Mouse (Mus musculus) midbrain, embryonic 14.5 days (tissue): ENCODE results near the gene Aif1. TPM values are rescaled to one million over a fixed set of nuclear protein-coding genes. Genes with fewer than 3 reads are reported as not detected.
A peak's percentile ranks its signal among the peaks of the same experiment; 100 is the strongest.

ENCODE experiments used
- ATAC-seq: fragments of 200-750 bp; cut with Nextera tagmentation; 2 replicates; pipeline ENCODE4 v1.8.0; 2017; ENCODE audit warnings: moderate number of reproducible peaks, moderate library complexity; ENCODE audit not compliant: low FRiP score, low TSS enrichment
- DNase-seq: peaks from one replicate; pipeline ENCODE4 v3.0.0-alpha.2; 2015
- H3K27ac ChIP-seq: fragments of 300-500 bp; sonication (generic); replicated peaks from 2 replicates; pipeline ENCODE4 v1.5.1; 2014; ENCODE audit warnings: mild to moderate bottlenecking, low read depth, low read length, moderate library complexity
- H3K27me3 ChIP-seq: fragments of 300-500 bp; sonication (generic); 2 replicates; pipeline ENCODE4 v1.6.1; 2014; ENCODE audit warnings: low read length, control low read depth, mixed read lengths; ENCODE audit not compliant: control insufficient read depth, insufficient read depth
- H3K36me3 ChIP-seq: fragments of 300-500 bp; sonication (generic); 2 replicates; pipeline ENCODE4 v1.6.1; 2014; ENCODE audit warnings: low read length, control low read depth; ENCODE audit not compliant: control insufficient read depth, insufficient read depth
- H3K4me1 ChIP-seq: fragments of 300-500 bp; sonication (generic); 2 replicates; pipeline ENCODE4 v1.6.1; 2014; ENCODE audit warnings: mild to moderate bottlenecking, antibody characterized with exemption, low read length, control low read depth; ENCODE audit not compliant: control insufficient read depth, insufficient read depth
- H3K4me2 ChIP-seq: fragments of 300-500 bp; sonication (generic); 2 replicates; pipeline ENCODE4 v1.6.1; 2014; ENCODE audit warnings: mild to moderate bottlenecking, low read length, moderate library complexity
- H3K4me3 ChIP-seq: fragments of 300-500 bp; sonication (generic); replicated peaks from 2 replicates; pipeline ENCODE4 v1.5.1; 2014; ENCODE audit warnings: low read depth, low read length
- H3K9ac ChIP-seq: fragments of 300-500 bp; sonication (generic); replicated peaks from 2 replicates; pipeline ENCODE4 v1.6.1; 2014; ENCODE audit warnings: mild to moderate bottlenecking, low read length, moderate library complexity
- H3K9me3 ChIP-seq: fragments of 300-500 bp; sonication (generic); 2 replicates; pipeline ENCODE4 v1.6.1; 2016; ENCODE audit warnings: low read length, control low read depth, mixed read lengths; ENCODE audit not compliant: control insufficient read depth
- WGBS: fragments of 180-500 bp; shearing (Covaris S2); extraction: QIAGEN DNeasy Blood & Tissue Kit; methylation state at CpG from one replicate; pipeline ENCODE4 v1.1.7; 2014; 5-methylcytosine and 5-hydroxymethylcytosine counted together
- polyA plus RNA-seq: library from polyadenylated mRNA; unstranded; fragments of >200 nt; fragmentation: Nextera tagmentation; extraction: Ambion mirVana; gene quantifications from 2 replicates; pipeline ENCODE4 v1.2.1, GENCODE M21; 2014

Gene Aif1
- polyA plus RNA-seq, 1 experiment from 2014 or later = 8.8 TPM

DNA sequence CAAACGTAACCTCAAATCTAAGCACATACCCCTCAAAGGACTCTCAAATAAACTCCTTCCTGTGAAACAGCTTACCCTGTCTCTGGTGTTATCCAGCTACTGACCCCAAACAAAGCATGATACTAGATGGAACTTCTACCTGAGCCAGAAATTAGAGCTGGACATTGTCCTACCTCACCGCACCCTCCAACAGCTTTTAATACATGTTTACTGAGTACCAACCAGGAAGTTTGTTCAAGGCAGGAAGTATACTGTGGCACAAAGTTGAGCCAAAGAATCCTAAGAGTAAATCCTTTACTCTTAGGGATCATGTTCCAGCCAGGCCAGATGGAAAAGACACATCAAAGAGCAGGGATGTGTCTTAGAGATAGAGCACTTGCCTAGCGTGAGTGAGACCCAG, 34.7 kb upstream of the Aif1 start:
- ATAC-seq = no peak
- Histone ChIP-seq H3K4me1 (no peaks in the 10 kb centered on the region), H3K9me3 (no peaks in the 10 kb centered on the region), H3K4me2 (no peak overlapping the region), H3K27ac (no peak overlapping the region), H3K9ac (no peak overlapping the region), H3K27me3 (no peaks in the 10 kb centered on the region), H3K36me3 (no peaks in the 10 kb centered on the region), H3K4me3 (no peak overlapping the region)
- 89% methylated on average over 3 of the region's 3 CpGs for WGBS
- no peak for DNase-seq

DNA sequence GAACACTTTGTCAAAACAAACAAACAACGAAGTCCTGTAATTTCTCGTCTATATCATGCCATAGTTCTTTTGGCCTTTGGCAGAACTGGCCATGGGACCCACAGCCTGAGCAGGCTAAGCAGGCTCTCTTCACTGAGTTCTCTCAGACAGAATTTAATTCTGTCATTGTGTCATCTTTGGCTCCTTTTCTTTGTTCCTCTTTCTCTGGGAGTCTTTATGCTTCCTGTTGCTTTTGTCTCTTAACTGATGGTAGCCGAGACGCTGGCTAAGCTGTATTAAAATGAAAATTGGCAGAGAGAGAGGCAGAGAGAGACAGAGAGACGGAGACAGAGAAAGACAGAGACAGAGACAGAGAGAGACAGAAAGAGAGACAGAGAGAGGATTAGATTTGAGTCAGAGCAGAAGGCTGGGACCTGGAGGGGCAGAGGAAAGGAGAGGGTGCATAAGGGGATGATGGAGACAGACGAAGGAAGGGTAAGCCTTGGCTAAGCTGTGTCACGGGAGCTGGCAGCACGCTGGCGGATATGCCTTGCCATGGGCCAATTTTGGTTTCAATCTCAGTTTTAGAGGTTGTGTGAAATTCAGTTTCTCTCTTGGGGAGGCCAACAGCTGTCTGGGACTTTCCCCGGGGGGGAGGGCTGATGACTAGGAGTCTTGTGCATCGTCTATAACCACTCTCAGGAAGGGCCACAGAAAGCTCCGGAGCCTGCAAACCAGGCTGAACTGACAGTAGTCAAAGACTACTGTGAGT, 34.1 kb upstream of the Aif1 start:
- H3K27ac ChIP-seq = no peak overlapping the region
- H3K36me3 ChIP-seq = no peaks in the 10 kb centered on the region
- H3K4me1 ChIP-seq = no peaks in the 10 kb centered on the region
- no peak overlapping the region for H3K4me2 ChIP-seq
- H3K9ac ChIP-seq = no peak overlapping the region
- no peaks in the 10 kb centered on the region for H3K9me3 ChIP-seq
- WGBS = 68% methylated on average over 12 of the region's 12 CpGs
- no peak overlapping the region for H3K4me3 ChIP-seq
- ATAC-seq (no peak), DNase-seq (no peak)
- 0 out of 2 replicates have a peak, but pooled peaks cover 2% of the 10 kb centered on the region for H3K27me3 ChIP-seq

DNA sequence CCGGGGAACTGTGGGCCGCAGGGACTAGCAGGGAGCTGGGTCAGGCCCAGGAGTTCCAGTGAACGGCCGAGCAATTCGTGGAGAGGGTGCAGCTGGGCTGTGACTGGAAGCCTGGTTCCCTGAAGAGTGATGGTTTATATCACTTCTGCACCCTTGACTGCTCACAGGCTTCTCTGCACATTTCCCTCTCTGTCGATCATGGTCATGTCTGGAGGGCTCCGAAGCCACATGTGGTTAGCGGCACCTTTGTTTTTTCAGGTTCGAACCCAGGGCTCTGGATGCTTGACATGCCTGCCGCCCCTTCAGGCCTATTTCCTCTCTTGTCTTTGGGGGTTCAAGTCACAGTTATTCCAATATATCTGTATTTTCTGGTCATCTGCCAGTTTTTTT, 29.5 kb upstream of the Aif1 start:
- no peaks in the 10 kb centered on the region for H3K36me3 ChIP-seq
- no peak overlapping the region for H3K4me3 ChIP-seq

DNA sequence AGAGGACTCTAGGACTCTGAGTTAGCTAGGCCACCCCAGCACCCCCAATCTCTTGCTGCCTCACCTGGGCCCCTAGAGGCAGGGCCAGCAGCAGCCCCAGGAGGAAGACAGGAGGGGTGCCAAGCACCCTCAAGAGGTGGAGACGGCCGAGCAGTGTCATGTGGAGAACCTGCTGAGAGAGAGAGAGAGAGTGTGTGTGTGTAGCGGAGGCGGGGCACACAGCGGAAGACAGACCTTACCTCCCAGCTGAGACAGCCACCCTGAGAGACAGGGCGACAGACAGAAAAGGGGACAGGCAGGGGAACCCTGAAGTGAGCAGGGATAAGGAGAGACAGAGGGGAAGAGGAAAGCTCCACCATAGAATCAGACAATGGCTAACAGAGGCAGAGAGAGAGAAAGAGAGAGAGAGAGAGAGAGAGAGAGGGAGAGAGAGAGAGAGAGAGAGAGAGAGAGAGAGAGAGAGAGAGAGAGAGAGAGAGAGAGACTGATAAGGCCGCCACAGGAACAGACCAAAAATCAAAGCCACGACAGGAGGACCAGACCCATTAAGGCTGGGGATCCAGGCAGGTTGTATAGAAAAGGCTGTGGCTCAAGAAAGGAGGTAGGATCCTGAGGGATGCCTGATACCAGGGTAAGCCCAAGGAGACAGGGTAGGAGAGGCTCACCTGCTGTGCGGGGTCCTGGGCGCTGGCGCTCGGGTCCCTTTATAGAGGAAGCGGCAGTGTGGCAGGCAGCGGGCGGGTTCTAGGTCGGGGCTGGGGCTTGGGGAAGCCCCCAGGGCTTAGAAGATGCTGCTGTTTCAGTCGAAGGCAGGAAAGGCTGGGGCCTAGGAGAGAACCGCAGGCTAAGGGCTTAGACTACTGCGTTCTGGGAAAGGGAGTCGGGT, 28.9 kb upstream of the Aif1 start, which contains the start of gene Lta:
Gene Lta (minus strand): TSS at position 858 of the 886 bp plus-strand sequence.
- Histone ChIP-seq H3K4me3 (no peak within 1 kb of the TSS), H3K9me3 (no peaks in the 10 kb centered on the region), H3K27ac (no peak within 1 kb of the TSS), H3K9ac (0 out of 2 replicates have a peak within 1 kb of the TSS, but pooled peaks have one; percentile 9), H3K4me2 (no peak within 1 kb of the TSS), H3K27me3 (0 out of 2 replicates have a peak, but pooled peaks cover 3% of the 10 kb centered on the region), H3K36me3 (no peaks in the 10 kb centered on the region), H3K4me1 (no peaks in the 10 kb centered on the region)
- no peak for ATAC-seq
- 28% methylated on average over 20 of the region's 20 CpGs for WGBS
- DNase-seq = no peak

More for the DNA sequence above, 29.5 kb upstream of the Aif1 start:
- ATAC-seq (no peak), DNase-seq (no peak)
- H3K4me2 ChIP-seq = no peak overlapping the region
- 0 out of 2 replicates have a peak, but pooled peaks cover 3% of the 10 kb centered on the region for H3K27me3 ChIP-seq
- no peaks in the 10 kb centered on the region for H3K9me3 ChIP-seq
- H3K9ac ChIP-seq = 0 out of 2 replicates have a peak overlapping the region, but pooled peaks have one; percentile 9
- WGBS = 58% methylated on average over 10 of the region's 10 CpGs
- no peak overlapping the region for H3K27ac ChIP-seq
- H3K4me1 ChIP-seq = no peaks in the 10 kb centered on the region

DNA sequence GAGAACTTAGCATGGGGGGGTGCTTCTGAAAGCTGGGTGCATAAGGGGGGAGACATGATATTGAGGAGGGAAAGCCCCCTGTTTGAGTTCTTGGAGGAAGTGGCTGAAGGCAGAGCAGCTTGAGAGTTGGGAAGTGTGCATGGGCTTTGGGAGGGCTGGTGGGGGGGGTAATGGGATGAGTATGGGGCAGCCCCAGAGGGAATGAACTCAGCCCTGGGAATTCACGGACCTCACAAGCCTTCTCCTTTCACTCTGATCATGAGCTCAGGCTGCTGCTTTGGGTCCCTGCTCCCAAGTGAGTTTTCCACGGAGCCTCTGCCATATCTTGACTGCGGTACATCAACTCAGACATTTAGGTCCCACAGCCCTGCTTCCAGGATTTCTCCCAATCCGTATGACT, 26.6 kb upstream of the Aif1 start:
- Histone ChIP-seq H3K4me3 (no peak overlapping the region), H3K9me3 (no peaks in the 10 kb centered on the region), H3K36me3 (no peaks in the 10 kb centered on the region), H3K4me1 (no peaks in the 10 kb centered on the region), H3K27ac (no peak overlapping the region), H3K4me2 (no peak overlapping the region), H3K27me3 (0 out of 2 replicates have a peak, but pooled peaks cover 3% of the 10 kb centered on the region), H3K9ac (no peak overlapping the region)
- DNase-seq = no peak
- ATAC-seq = no peak
- WGBS = 78% methylated on average over 4 of the region's 4 CpGs

DNA sequence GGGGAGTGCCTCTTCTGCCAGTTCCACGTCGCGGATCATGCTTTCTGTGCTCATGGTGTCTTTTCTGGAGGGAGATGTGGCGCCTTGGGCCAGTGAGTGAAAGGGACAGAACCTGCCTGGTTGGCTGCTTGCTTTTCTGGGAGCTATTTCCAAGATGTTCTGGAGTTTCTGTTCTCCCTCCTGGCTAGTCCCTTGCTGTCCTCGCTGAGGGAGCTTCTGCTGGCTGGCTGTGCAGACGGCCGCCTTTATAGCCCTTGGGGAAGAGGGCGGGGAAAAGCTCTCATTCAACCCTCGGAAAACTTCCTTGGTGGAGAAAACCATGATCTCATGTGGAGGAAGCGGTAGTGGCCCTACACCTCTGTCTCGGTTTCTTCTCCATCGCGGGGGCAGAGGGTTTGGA, 25.9 kb upstream of the Aif1 start, which contains the start of gene Tnf:
Gene Tnf (minus strand): TSS at position 221 of the 400 bp plus-strand sequence.
- no peak within 1 kb of the TSS for H3K27ac ChIP-seq
- H3K4me2 ChIP-seq = no peak within 1 kb of the TSS
- H3K9me3 ChIP-seq = no peaks in the 10 kb centered on the region
- H3K4me1 ChIP-seq = no peaks in the 10 kb centered on the region
- H3K9ac ChIP-seq = no peak within 1 kb of the TSS
- peaks cover 6% of the 10 kb centered on the region; the same call in 1 of the 2 replicates for H3K27me3 ChIP-seq
- DNase-seq (no peak), ATAC-seq (no peak)
- no peaks in the 10 kb centered on the region for H3K36me3 ChIP-seq
- H3K4me3 ChIP-seq = no peak within 1 kb of the TSS
- 51% methylated on average over 13 of the region's 13 CpGs for WGBS

DNA sequence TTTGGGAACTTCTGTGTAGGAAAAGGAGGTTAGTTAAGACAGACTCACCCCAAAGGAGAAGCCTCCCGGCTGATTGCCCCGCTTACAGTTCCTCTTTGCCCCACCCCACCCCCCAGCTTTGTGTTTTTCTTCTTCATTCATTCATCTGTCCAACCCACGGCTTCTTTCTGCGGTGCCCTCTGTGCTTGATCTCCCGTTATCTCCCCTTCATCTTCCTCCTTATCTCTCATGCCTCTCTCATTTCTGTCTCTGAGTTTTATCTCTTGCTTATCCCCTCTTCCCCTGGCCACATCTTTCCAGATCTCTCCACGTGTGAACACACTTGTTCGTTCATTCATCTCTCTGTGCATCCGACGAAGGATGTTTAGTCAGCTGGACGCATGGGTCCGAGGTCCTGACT, 25.3 kb upstream of the Aif1 start:
- ATAC-seq = no peak
- Histone ChIP-seq H3K4me1 (no peaks in the 10 kb centered on the region), H3K9me3 (no peaks in the 10 kb centered on the region), H3K4me2 (no peak overlapping the region), H3K27ac (no peak overlapping the region), H3K4me3 (no peak overlapping the region), H3K27me3 (peaks cover 13% of the 10 kb centered on the region), H3K9ac (no peak overlapping the region), H3K36me3 (no peaks in the 10 kb centered on the region)
- WGBS = 80% methylated on average over 11 of the region's 11 CpGs
- no peak for DNase-seq

DNA sequence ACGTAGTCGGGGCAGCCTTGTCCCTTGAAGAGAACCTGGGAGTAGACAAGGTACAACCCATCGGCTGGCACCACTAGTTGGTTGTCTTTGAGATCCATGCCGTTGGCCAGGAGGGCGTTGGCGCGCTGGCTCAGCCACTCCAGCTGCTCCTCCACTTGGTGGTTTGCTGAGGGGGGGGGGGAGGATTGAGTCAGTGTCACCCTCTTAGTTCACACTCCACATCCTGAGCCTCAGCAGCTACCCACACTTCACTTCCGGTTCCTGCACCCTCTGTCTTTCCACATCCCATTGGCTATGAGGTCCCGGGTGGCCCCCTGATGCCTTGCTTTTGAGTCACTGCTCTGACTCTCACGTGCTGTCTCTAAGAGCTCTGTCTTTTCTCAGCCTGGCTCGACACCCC, 24.5 kb upstream of the Aif1 start:
- no peak for DNase-seq
- Histone ChIP-seq H3K27me3 (peaks cover 20% of the 10 kb centered on the region), H3K4me1 (peaks cover 6% of the 10 kb centered on the region; the same call in 1 of the 2 replicates), H3K36me3 (no peaks in the 10 kb centered on the region), H3K4me2 (no peak overlapping the region), H3K4me3 (no peak overlapping the region), H3K9me3 (no peaks in the 10 kb centered on the region), H3K27ac (no peak overlapping the region), H3K9ac (no peak overlapping the region)
- WGBS = 87% methylated on average over 11 of the region's 11 CpGs
- no peak for ATAC-seq
